10 mouse cellular contexts compared by ENCODE assay signal in the genomic region with DNA sequence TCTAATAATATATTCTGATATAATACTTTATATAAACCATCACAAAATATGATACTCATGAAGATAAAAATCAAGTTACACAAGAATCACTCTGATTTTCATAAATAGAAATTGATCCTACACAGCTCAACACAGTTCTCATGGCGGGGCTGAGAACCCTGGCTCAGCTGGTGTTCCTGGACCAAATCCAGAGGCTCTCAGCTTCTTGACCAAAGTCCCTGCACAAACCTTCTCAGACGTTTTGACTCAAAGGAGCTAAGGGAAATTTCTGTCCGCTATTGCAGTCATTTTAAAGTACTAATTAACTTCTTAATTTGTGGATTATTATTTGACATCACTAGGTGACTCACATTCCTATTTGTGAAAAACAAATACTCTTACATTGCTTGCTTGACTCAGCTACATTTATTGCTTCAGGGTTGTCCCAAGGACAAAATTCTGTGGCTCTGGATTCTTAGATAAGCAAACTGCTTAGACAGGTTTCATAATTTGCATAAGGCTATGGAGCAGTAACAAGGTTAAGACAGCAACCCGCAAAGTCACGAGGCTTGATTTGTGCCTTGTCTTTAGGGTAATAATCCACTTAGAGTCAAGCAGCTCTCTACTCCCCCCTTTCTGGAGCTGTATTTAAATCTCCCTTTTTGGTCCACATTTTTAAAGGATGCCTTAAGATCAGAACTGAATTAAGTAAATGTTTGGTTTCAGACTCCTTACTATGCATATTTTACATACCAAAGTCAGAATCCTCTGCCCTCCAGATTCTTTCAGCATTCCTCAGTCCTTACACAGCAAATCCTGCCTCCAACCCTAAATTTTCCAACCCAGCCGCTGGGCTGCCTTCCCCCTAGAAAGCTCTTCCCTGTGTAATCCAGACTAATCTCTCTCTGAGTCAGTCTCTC. TPM values are rescaled to one million over a fixed set of nuclear protein-coding genes. Genes with fewer than 3 reads are reported as not detected.
DNase-seq lines count a peak whose midpoint lies in the region; ATAC-seq and TF ChIP-seq lines count a peak whose summit lies in the region.
"Had no signal": no experiment of that assay in that cellular context is flagged by ENCODE, and none has a peak within 500 bp of the region (broad histone marks: within the 10 kb centered on the region; RNA-seq: fewer than 3 reads in every experiment).

No protein-coding gene starts in this region.

- H3K9me3 ChIP-seq in intestine, postnatal 0 days (ENCODE audit: control insufficient read depth): no peaks in the 10 kb centered on the region
- H3K9me3 ChIP-seq in midbrain, embryonic 14.5 days (ENCODE audit: control insufficient read depth, low read length): no peaks in the 10 kb centered on the region

- H3K9ac ChIP-seq in intestine, postnatal 0 days (ENCODE audit: low read depth, low read length): no peak overlapping the region
- H3K9ac ChIP-seq in midbrain, embryonic 14.5 days (replicated peaks; ENCODE audit: low read length): no peak overlapping the region

- no peaks in the 10 kb centered on the region for H3K36me3 ChIP-seq in intestine, postnatal 0 days (ENCODE audit: control insufficient read depth, insufficient read depth)
- no peaks in the 10 kb centered on the region for H3K36me3 ChIP-seq in midbrain, embryonic 14.5 days (ENCODE audit: control insufficient read depth, insufficient read depth, low read length)

- POLR2A ChIA-PET in Patski (lab: Charles Lee): no interaction called here

- H3K27ac ChIP-seq in intestine, postnatal 0 days (ENCODE audit: low read depth, low read length): no peak overlapping the region
- H3K27ac ChIP-seq in midbrain, embryonic 14.5 days (replicated peaks; ENCODE audit: low read depth, low read length): no peak overlapping the region

- no peak overlapping the region for H3K4me3 ChIP-seq in intestine, postnatal 0 days (ENCODE audit: low read depth, low read length)
- H3K4me3 ChIP-seq in midbrain, embryonic 14.5 days (replicated peaks; ENCODE audit: low read depth, low read length): no peak overlapping the region

- no peaks in the 10 kb centered on the region for H3K27me3 ChIP-seq in Patski
- no peaks in the 10 kb centered on the region for H3K27me3 ChIP-seq in intestine, postnatal 0 days (replicated peaks; ENCODE audit: control insufficient read depth, insufficient read depth, low read length)
- no peaks in the 10 kb centered on the region for H3K27me3 ChIP-seq in midbrain, embryonic 14.5 days (ENCODE audit: control insufficient read depth, insufficient read depth, low read length)

- in situ Hi-C loops in Patski (cut with MboI; ENCODE audit: low pct_unique_long_range_greater_than_20kb): no loop called here

- CTCF ChIA-PET in Patski (lab: Charles Lee): interaction anchor here (1.1 to 1.3 kb wide), 2 partner anchors 31 to 45 kb away, joined by 3 read pairs; a partner anchor contains a TSS

- WGBS in intestine, postnatal 0 days: 14% methylated on average over 6 of the region's 6 CpGs
- 30% methylated on average over 6 of the region's 6 CpGs for WGBS in midbrain, embryonic 14.5 days

- no peak overlapping the region for H3K4me2 ChIP-seq in intestine, postnatal 0 days (replicated peaks; ENCODE audit: low read depth)
- H3K4me2 ChIP-seq in midbrain, embryonic 14.5 days (ENCODE audit: low read length): no peak overlapping the region

- intact Hi-C loops in left cerebral cortex, postnatal 4 days (cut with DNase I): no loop called here
- intact Hi-C loops in left cerebral cortex, postnatal 25 days (cut with DNase I): no loop called here

- TF ChIP-seq CTCF in Patski (IDR thresholded peaks at IDR 0.05): no peak
- TF ChIP-seq CTCF in intestine, postnatal 0 days (IDR thresholded peaks at IDR 0.05; ENCODE audit: low read depth): peak; percentile 12; the same call in 1 of the 2 replicates

- DNase-seq in left cerebral cortex, postnatal 4 days: peak; percentile 30
- DNase-seq in left cerebral cortex, postnatal 25 days (ENCODE audit: low spot score in 2 of 2): no peak
- peak; percentile 39 for DNase-seq in Patski (ENCODE audit: low read depth, low spot score)
- DNase-seq in midbrain, embryonic 14.5 days: no peak
- DNase-seq in layer of hippocampus, postnatal 10 days (ENCODE audit: low spot score in 2 of 2): no peak
- DNase-seq in layer of hippocampus, postnatal 36 days: no peak
- DNase-seq: cerebellum, adult 2 months had no signal

- no peaks in the 10 kb centered on the region; the same call in 1 of the 2 replicates for H3K4me1 ChIP-seq in intestine, postnatal 0 days (replicated peaks; ENCODE audit: control insufficient read depth, insufficient read depth, low read length)
- H3K4me1 ChIP-seq in midbrain, embryonic 14.5 days (ENCODE audit: control insufficient read depth, insufficient read depth, low read length): no peaks in the 10 kb centered on the region

- ATAC-seq in Patski: peak; percentile 99
- peak; percentile 56 for ATAC-seq in intestine, postnatal 0 days
- peak; percentile 27; the same call in 1 of the 2 replicates for ATAC-seq in midbrain, embryonic 14.5 days (ENCODE audit: low FRiP score, low TSS enrichment)
- no peak for ATAC-seq in megakaryocyte progenitor cell, adult 5-6 weeks (replicated peaks; ENCODE audit: poor library complexity)
- ATAC-seq: forebrain, embryonic 14.5 days had no signal

RNA-seq across cellular contexts. Expression of a gene that starts 45.8 kb away (rescaled TPM):
- total RNA-seq in left cerebral cortex, postnatal 4 days (2021): 100 to 1,000 TPM; 277 TPM
- total RNA-seq in left cerebral cortex, postnatal 25 days (2021): 100 to 1,000 TPM; 224 to 228 TPM
- polyA plus RNA-seq in Patski (2021): 64.7 TPM
- polyA plus RNA-seq in intestine, postnatal 0 days (2015; fragmentation: Nextera tagmentation; extraction: Ambion mirVana): 142 and 160 TPM in 2 replicates
- polyA plus RNA-seq in midbrain, embryonic 14.5 days (2014; fragmentation: Nextera tagmentation; extraction: Ambion mirVana): 332 and 356 TPM in 2 replicates
- total RNA-seq in layer of hippocampus, postnatal 10 days (2021): 100 to 1,000 TPM; 247 to 259 TPM
- total RNA-seq in layer of hippocampus, postnatal 36 days (2021): 100 to 1,000 TPM; 178 to 191 TPM
- 43.7 and 47.6 TPM in 2 replicates for total RNA-seq in megakaryocyte progenitor cell, adult 5-6 weeks (2015)
- 49.7 and 65.3 TPM in 2 replicates for total RNA-seq in megakaryocyte progenitor cell, adult 5-6 weeks (2017)

Comparison
In these comparisons a context has a peak if more than half of its experiments do, and no peak if none do; other contexts are left out.
1. DNase-seq: peak in left cerebral cortex, postnatal 4 days (single experiment) and Patski (single experiment); none in left cerebral cortex, postnatal 25 days (0 of 2), midbrain, embryonic 14.5 days (single experiment), layer of hippocampus, postnatal 10 days (0 of 2) and layer of hippocampus, postnatal 36 days (0 of 2).